Mouse (Mus musculus): Measurements from ENCODE around the gene Cox5b.
A peak's percentile ranks its signal among the peaks of the same experiment; 100 is the strongest.

Gene Cox5b

GRCm38 (mm10) chr1:36690671-36691235, 496 bp upstream of the Cox5b start:
- no peak for DNase-seq

- DNase-seq, result no peak
Observed at GRCm38 (mm10) chr1:36694871-36695270, 3.6 kb downstream of the Cox5b start.

- DNase-seq, result no peak
Observed at GRCm38 (mm10) chr1:36696411-36696810, 5.2 kb downstream of the Cox5b start.

GRCm38 (mm10) chr1:36697030-36697429, 5.8 kb downstream of the Cox5b start:
- DNase-seq, result no peak

- no peak for DNase-seq
Observed at GRCm38 (mm10) chr1:36707166-36707565, 15.9 kb downstream of the Cox5b start.

- DNase-seq, result no peak
Observed at GRCm38 (mm10) chr1:36707797-36708196, 16.5 kb downstream of the Cox5b start.

GRCm38 (mm10) chr1:36708626-36709025, 17.4 kb downstream of the Cox5b start:
- peak; percentile 7 for DNase-seq

GRCm38 (mm10) chr1:36709055-36709853, 18.0 kb downstream of the Cox5b start:
- DNase-seq, result peak; percentile 44

- peak; percentile 99 for DNase-seq
Observed at GRCm38 (mm10) chr1:36709854-36710280, 18.6 kb downstream of the Cox5b start, which contains the start of gene 4933424G06Rik. Gene 4933424G06Rik (plus strand): TSS chr1:36710149.

- DNase-seq, result no peak
Observed at GRCm38 (mm10) chr1:36711104-36711503, 19.9 kb downstream of the Cox5b start.

GRCm38 (mm10) chr1:36714311-36714710, 23.1 kb downstream of the Cox5b start, which contains the start of gene Actr1b:
Gene Actr1b (minus strand): TSS chr1:36714422.
- no peak for DNase-seq

GRCm38 (mm10) chr1:36718786-36719185, 27.5 kb downstream of the Cox5b start:
- DNase-seq, result no peak

GRCm38 (mm10) chr1:36723146-36724056, 32.2 kb downstream of the Cox5b start:
- no peak for DNase-seq

GRCm38 (mm10) chr1:36724057-36724431, 32.8 kb downstream of the Cox5b start:
- no peak for DNase-seq

- peak; percentile 94 for DNase-seq
Observed at GRCm38 (mm10) chr1:36737300-36737699, 46.1 kb downstream of the Cox5b start.

GRCm38 (mm10) chr1:36739231-36739630, 48.0 kb downstream of the Cox5b start:
- no peak for DNase-seq

GRCm38 (mm10) chr1:36743046-36743445, 51.8 kb downstream of the Cox5b start:
- no peak for DNase-seq

Data from lung, postnatal 36 days (tissue).